In genomic region chr13:34652016-34652352, GRCm38 (mm10) we compare ENCODE assay signal across 8 mouse cellular contexts. TPM values are rescaled to one million over a fixed set of nuclear protein-coding genes. Genes with fewer than 3 reads are reported as not detected.
DNase-seq lines count a peak whose midpoint lies in the region; ATAC-seq and TF ChIP-seq lines count a peak whose summit lies in the region.

No protein-coding gene starts in this region.

- H3K27ac ChIP-seq in intestine, postnatal 0 days (ENCODE audit: low read depth, low read length), result peak overlapping the region; percentile 97
- no peak overlapping the region for H3K27ac ChIP-seq in neural tube, embryonic 12.5 days

- peak; percentile 31 for ATAC-seq in frontal cortex, adult (ENCODE audit: low TSS enrichment)
- no peak for ATAC-seq in intestine, postnatal 0 days
- ATAC-seq in neural tube, embryonic 12.5 days (ENCODE audit: low FRiP score, low read depth), result peak; percentile 70

- DNase-seq in frontal cortex, postnatal 14 days (ENCODE audit: low spot score in 2 of 2), result no peak
- peak; percentile 33 for DNase-seq in right cerebral cortex, postnatal 14 days
- DNase-seq in right cerebral cortex, postnatal 4 days, result no peak
- DNase-seq in layer of hippocampus, postnatal 10 days (ENCODE audit: low spot score in 2 of 2), result no peak
- DNase-seq in left cerebral cortex, adult 11 months (ENCODE audit: low spot score), result no peak

- peaks cover 6% of the 10 kb centered on the region; the same call in 1 of the 2 replicates for H3K4me1 ChIP-seq in intestine, postnatal 0 days (replicated peaks; ENCODE audit: control insufficient read depth, insufficient read depth, low read length)
- H3K4me1 ChIP-seq in neural tube, embryonic 12.5 days, result peaks cover 17% of the 10 kb centered on the region

- H3K9me3 ChIP-seq in intestine, postnatal 0 days (ENCODE audit: control insufficient read depth), result no peaks in the 10 kb centered on the region
- H3K9me3 ChIP-seq in neural tube, embryonic 12.5 days, result no peaks in the 10 kb centered on the region

- no peak for TF ChIP-seq CTCF in intestine, postnatal 0 days (IDR thresholded peaks at IDR 0.05; ENCODE audit: low read depth)

- no peaks in the 10 kb centered on the region; the same call in 1 of the 2 replicates for H3K36me3 ChIP-seq in intestine, postnatal 0 days (ENCODE audit: control insufficient read depth, insufficient read depth)
- no peaks in the 10 kb centered on the region for H3K36me3 ChIP-seq in neural tube, embryonic 12.5 days

- H3K4me3 ChIP-seq in intestine, postnatal 0 days (ENCODE audit: low read depth, low read length), result peak overlapping the region; percentile 75
- peak overlapping the region; percentile 52 for H3K4me3 ChIP-seq in neural tube, embryonic 12.5 days

- peak overlapping the region; percentile 89 for H3K4me2 ChIP-seq in intestine, postnatal 0 days (replicated peaks; ENCODE audit: low read depth)
- peak overlapping the region; percentile 94 for H3K4me2 ChIP-seq in neural tube, embryonic 12.5 days (replicated peaks)

- H3K9ac ChIP-seq in intestine, postnatal 0 days (ENCODE audit: low read depth, low read length), result peak overlapping the region; percentile 82
- peak overlapping the region; percentile 66 for H3K9ac ChIP-seq in neural tube, embryonic 12.5 days

- no peaks in the 10 kb centered on the region for H3K27me3 ChIP-seq in intestine, postnatal 0 days (replicated peaks; ENCODE audit: control insufficient read depth, insufficient read depth, low read length)
- peaks cover 41% of the 10 kb centered on the region for H3K27me3 ChIP-seq in neural tube, embryonic 12.5 days (replicated peaks)

- under 1% methylated on average over 35 of the region's 35 CpGs for WGBS in intestine, postnatal 0 days
- 2% methylated on average over 35 of the region's 35 CpGs for WGBS in neural tube, embryonic 12.5 days

RNA-seq across cellular contexts. Expression of gene Pxdc1, which starts 1.3 kb away (rescaled TPM):
- 71.3 and 80.4 TPM in 2 replicates for polyA plus RNA-seq in intestine, postnatal 0 days (2015; fragmentation: Nextera tagmentation; extraction: Ambion mirVana)
- 3.9 and 4.7 TPM in 2 replicates for polyA plus RNA-seq in neural tube, embryonic 12.5 days (2016; fragmentation: Nextera tagmentation; extraction: Ambion mirVana)
- total RNA-seq in layer of hippocampus, postnatal 10 days (2021), result 10 to 100 TPM; 14.1 to 14.7 TPM

Comparison
In these comparisons a context has a peak if more than half of its experiments do, and no peak if none do; other contexts are left out.
1. RNA of gene Pxdc1, which starts 1.3 kb away (polyA plus RNA-seq): 71.3 to 80.4 TPM in intestine, postnatal 0 days; 3.9 to 4.7 TPM in neural tube, embryonic 12.5 days; every median in the first group is over 10 times any median in the second.